Mouse (Mus musculus) megakaryocyte progenitor cell, adult 5-6 weeks (primary cell): ENCODE measurements around the gene Dcaf15. TPM values are rescaled to one million over a fixed set of nuclear protein-coding genes. Genes with fewer than 3 reads are reported as not detected.

ENCODE experiments used
- ATAC-seq: replicated peaks from 2 replicates; pipeline ENCODE4 v1.8.0; 2016; ENCODE audit warnings: mild to moderate bottlenecking, moderate TSS enrichment, inconsistent platforms; ENCODE audit not compliant: poor library complexity
- total RNA-seq, 2 experiments: library from RNA; stranded (forward) in 1 of 2; stranded (reverse) in 1 of 2; fragments of 157-497, 149-512 nt in 1 of 2; fragments of 200-1000 nt in 1 of 2; gene quantifications; 2 replicates each; pipeline versions ENCODE4 v1.2.3 to v1.2.4; 2015 to 2017

Dcaf15 gene
- total RNA-seq, 2 experiments from 2014 or later, result 13.2 to 20.5 TPM

- no peak for ATAC-seq
These were observed 2.9 kb downstream of the Dcaf15 start for GRCm38 (mm10) chr8:84101476-84102270.

GRCm38 (mm10) chr8:84098376-84098775 is 6.2 kb downstream of the Dcaf15 start:
- ATAC-seq, result no peak

GRCm38 (mm10) chr8:84096061-84096460 is 8.5 kb downstream of the Dcaf15 start:
- no peak for ATAC-seq

GRCm38 (mm10) chr8:84090585-84090984 is 14.0 kb downstream of the Dcaf15 start:
- no peak for ATAC-seq

GRCm38 (mm10) chr8:84089277-84089676 is 15.3 kb downstream of the Dcaf15 start:
- ATAC-seq, result no peak

- ATAC-seq, result no peak
These were observed 16.7 kb downstream of the Dcaf15 start for GRCm38 (mm10) chr8:84087821-84088220.

- ATAC-seq, result no peak
These were observed 17.4 kb downstream of the Dcaf15 start for GRCm38 (mm10) chr8:84087156-84087555.

GRCm38 (mm10) chr8:84084341-84085115 is 20.0 kb downstream of the Dcaf15 start:
- no peak for ATAC-seq

- ATAC-seq, result no peak
These were observed 20.7 kb downstream of the Dcaf15 start for GRCm38 (mm10) chr8:84083829-84084241.

- no peak for ATAC-seq
These were observed 25.4 kb downstream of the Dcaf15 start for GRCm38 (mm10) chr8:84079206-84079605.

- ATAC-seq, result no peak
These were observed 27.7 kb downstream of the Dcaf15 start for GRCm38 (mm10) chr8:84076849-84077248.

- peak; percentile 32; the same call in 1 of the 2 replicates for ATAC-seq
These were observed 28.2 kb downstream of the Dcaf15 start for GRCm38 (mm10) chr8:84076412-84076811.

GRCm38 (mm10) chr8:84073230-84073976 is 31.2 kb downstream of the Dcaf15 start:
- ATAC-seq, result no peak

- no peak for ATAC-seq
These were observed 32.2 kb downstream of the Dcaf15 start for GRCm38 (mm10) chr8:84072321-84072720.

GRCm38 (mm10) chr8:84071921-84072320 is 32.6 kb downstream of the Dcaf15 start:
- no peak for ATAC-seq

GRCm38 (mm10) chr8:84070667-84071066 is 33.9 kb downstream of the Dcaf15 start:
- ATAC-seq, result no peak

- no peak for ATAC-seq
These were observed 34.3 kb downstream of the Dcaf15 start for GRCm38 (mm10) chr8:84070241-84070640.

GRCm38 (mm10) chr8:84069750-84070149 is 34.8 kb downstream of the Dcaf15 start:
- ATAC-seq, result no peak

- ATAC-seq, result no peak
These were observed 35.4 kb downstream of the Dcaf15 start for GRCm38 (mm10) chr8:84069169-84069568.

GRCm38 (mm10) chr8:84068316-84069035 is 36.1 kb downstream of the Dcaf15 start:
- no peak for ATAC-seq

GRCm38 (mm10) chr8:84067911-84068310 is 36.7 kb downstream of the Dcaf15 start:
- ATAC-seq, result no peak
